Mouse (Mus musculus) neural tube, embryonic 12.5 days (tissue): ENCODE results near the gene Dnajc4. TPM values are rescaled to one million over a fixed set of nuclear protein-coding genes. Genes with fewer than 3 reads are reported as not detected.
"Not testable (repeated sequence)": the region's sequence is repeated elsewhere in the genome, so short reads cannot be mapped to it uniquely, and the experiment has no call there.

Experiments
- ATAC-seq: fragments of 200-750 bp; cut with Nextera tagmentation; 2 replicates; pipeline ENCODE4 v1.8.0; 2017; ENCODE audit warnings: low read depth, mild to moderate bottlenecking, moderate TSS enrichment, moderate library complexity; ENCODE audit not compliant: low FRiP score
- H3K27ac ChIP-seq: fragments of 300-500 bp; sonication (generic); 2 replicates; pipeline ENCODE4 v1.5.1; 2016
- H3K27me3 ChIP-seq: fragments of 300-500 bp; sonication (generic); replicated peaks from 2 replicates; pipeline ENCODE4 v1.6.1; 2016; ENCODE audit warnings: mild to moderate bottlenecking
- H3K36me3 ChIP-seq: fragments of 300-500 bp; sonication (generic); 2 replicates; pipeline ENCODE4 v1.6.1; 2016; ENCODE audit warnings: mild to moderate bottlenecking
- H3K4me1 ChIP-seq: fragments of 300-500 bp; sonication (generic); 2 replicates; pipeline ENCODE4 v1.6.1; 2016
- H3K4me2 ChIP-seq: fragments of 300-500 bp; sonication (generic); replicated peaks from 2 replicates; pipeline ENCODE4 v1.6.1; 2016; ENCODE audit warnings: mild to moderate bottlenecking
- H3K4me3 ChIP-seq: fragments of 300-500 bp; sonication (generic); 2 replicates; pipeline ENCODE4 v1.5.1; 2016
- H3K9ac ChIP-seq: fragments of 300-500 bp; sonication (generic); 2 replicates; pipeline ENCODE4 v1.6.1; 2016; ENCODE audit warnings: mild to moderate bottlenecking
- H3K9me3 ChIP-seq: fragments of 300-500 bp; sonication (generic); 2 replicates; pipeline ENCODE4 v1.6.1; 2016; ENCODE audit warnings: mild to moderate bottlenecking
- WGBS: fragments of 180-500 bp; shearing (Covaris S2); methylation state at CpG from one replicate; pipeline ENCODE4 v1.1.7; 2016; 5-methylcytosine and 5-hydroxymethylcytosine counted together
- polyA plus RNA-seq: library from polyadenylated mRNA; unstranded; fragments of >200 nt; fragmentation: Nextera tagmentation; extraction: Ambion mirVana; gene quantifications from 2 replicates; pipeline ENCODE4 v1.2.1, GENCODE M21; 2016

Gene Dnajc4
- polyA plus RNA-seq, 1 experiment from 2014 or later, result 22.0 TPM

- WGBS, result 92% methylated on average over 6 of the region's 6 CpGs
- not testable (repeated sequence) for H3K27ac ChIP-seq, H3K4me2 ChIP-seq, ATAC-seq, H3K9me3 ChIP-seq, H3K27me3 ChIP-seq, H3K9ac ChIP-seq, H3K4me3 ChIP-seq, H3K36me3 ChIP-seq
- H3K4me1 ChIP-seq, result peaks cover 49% of the 10 kb centered on the region
These were observed 1.2 kb downstream of the Dnajc4 start for GRCm38 (mm10) chr19:6991166-6991565.

GRCm38 (mm10) chr19:6990712-6991111 is 1.7 kb downstream of the Dnajc4 start:
- Histone ChIP-seq H3K27me3 (no peaks in the 10 kb centered on the region), H3K4me2 (no peak overlapping the region), H3K4me3 (no peak overlapping the region), H3K9ac (no peak overlapping the region), H3K9me3 (no peaks in the 10 kb centered on the region), H3K27ac (no peak overlapping the region), H3K4me1 (peaks cover 51% of the 10 kb centered on the region), H3K36me3 (no peaks in the 10 kb centered on the region)
- WGBS, result 93% methylated on average over 6 of the region's 6 CpGs
- no peak for ATAC-seq

- Histone ChIP-seq H3K4me1 (peaks cover 40% of the 10 kb centered on the region), H3K9ac (no peak overlapping the region), H3K4me3 (no peak overlapping the region), H3K27ac (no peak overlapping the region), H3K36me3 (peaks cover 10% of the 10 kb centered on the region), H3K4me2 (no peak overlapping the region), H3K27me3 (no peaks in the 10 kb centered on the region), H3K9me3 (no peaks in the 10 kb centered on the region)
- 89% methylated on average over 8 of the region's 8 CpGs for WGBS
- no peak for ATAC-seq
These were observed 3.1 kb downstream of the Dnajc4 start for GRCm38 (mm10) chr19:6989251-6989650.

GRCm38 (mm10) chr19:6987904-6988285 is 4.5 kb downstream of the Dnajc4 start:
- no peak for ATAC-seq
- H3K4me2 ChIP-seq, result peak overlapping the region; percentile 97
- WGBS, result 5% methylated on average over 8 of the region's 8 CpGs

GRCm38 (mm10) chr19:6987061-6987903 is 5.1 kb downstream of the Dnajc4 start, which contains the start of gene Vegfb:
Vegfb (minus strand) TSS chr19:6987651.
- Histone ChIP-seq H3K36me3 (peaks cover 24% of the 10 kb centered on the region), H3K27me3 (no peaks in the 10 kb centered on the region), H3K4me2 (peak within 1 kb of the TSS; percentile 97), H3K9me3 (no peaks in the 10 kb centered on the region), H3K4me3 (peak within 1 kb of the TSS; percentile 83), H3K9ac (peak within 1 kb of the TSS; percentile 93), H3K4me1 (peaks cover 30% of the 10 kb centered on the region), H3K27ac (peak within 1 kb of the TSS; percentile 46; the same call in 1 of the 2 replicates)
- 1% methylated on average over 82 of the region's 85 CpGs for WGBS
- ATAC-seq, result peak; percentile 54

More at GRCm38 (mm10) chr19:6987904-6988285, 4.5 kb downstream of the Dnajc4 start:
- Histone ChIP-seq H3K4me1 (peaks cover 32% of the 10 kb centered on the region), H3K9ac (peak overlapping the region; percentile 93), H3K36me3 (peaks cover 18% of the 10 kb centered on the region), H3K4me3 (peak overlapping the region; percentile 83), H3K9me3 (no peaks in the 10 kb centered on the region), H3K27ac (no peak overlapping the region), H3K27me3 (no peaks in the 10 kb centered on the region)

- H3K9me3 ChIP-seq, result no peaks in the 10 kb centered on the region
- ATAC-seq, result no peak
- H3K9ac ChIP-seq, result 0 out of 2 replicates have a peak overlapping the region, but pooled peaks have one; percentile 93
- peak overlapping the region; percentile 97 for H3K4me2 ChIP-seq
- H3K27me3 ChIP-seq, result no peaks in the 10 kb centered on the region
- H3K27ac ChIP-seq, result no peak overlapping the region
- 85% methylated on average over 10 of the region's 10 CpGs for WGBS
- H3K4me3 ChIP-seq, result peak overlapping the region; percentile 83
- H3K36me3 ChIP-seq, result peaks cover 25% of the 10 kb centered on the region
- H3K4me1 ChIP-seq, result peaks cover 26% of the 10 kb centered on the region
These were observed 6.2 kb downstream of the Dnajc4 start for GRCm38 (mm10) chr19:6985951-6986708.

GRCm38 (mm10) chr19:6985300-6985699 is 7.1 kb downstream of the Dnajc4 start:
- WGBS, result 81% methylated on average over 19 of the region's 19 CpGs
- Histone ChIP-seq H3K4me1 (peaks cover 31% of the 10 kb centered on the region), H3K36me3 (peaks cover 25% of the 10 kb centered on the region), H3K4me3 (no peak overlapping the region), H3K27ac (no peak overlapping the region), H3K9ac (no peak overlapping the region), H3K9me3 (no peaks in the 10 kb centered on the region), H3K27me3 (no peaks in the 10 kb centered on the region), H3K4me2 (no peak overlapping the region)
- no peak for ATAC-seq

- WGBS, result 49% methylated on average over 5 of the region's 5 CpGs
- ATAC-seq, result no peak
- Histone ChIP-seq H3K27me3 (no peaks in the 10 kb centered on the region), H3K4me3 (no peak overlapping the region), H3K9ac (no peak overlapping the region), H3K9me3 (no peaks in the 10 kb centered on the region), H3K4me1 (peaks cover 42% of the 10 kb centered on the region), H3K27ac (no peak overlapping the region), H3K4me2 (no peak overlapping the region), H3K36me3 (peaks cover 25% of the 10 kb centered on the region)
These were observed 8.8 kb downstream of the Dnajc4 start for GRCm38 (mm10) chr19:6983621-6984020.

GRCm38 (mm10) chr19:6981465-6981864 is 10.9 kb downstream of the Dnajc4 start:
- Histone ChIP-seq H3K27ac (no peak overlapping the region), H3K9ac (no peak overlapping the region), H3K4me3 (no peak overlapping the region), H3K4me2 (peak overlapping the region; percentile 77), H3K27me3 (no peaks in the 10 kb centered on the region), H3K9me3 (no peaks in the 10 kb centered on the region), H3K4me1 (peaks cover 44% of the 10 kb centered on the region), H3K36me3 (peaks cover 44% of the 10 kb centered on the region)
- no peak for ATAC-seq
- WGBS, result 90% methylated on average over 4 of the region's 4 CpGs

GRCm38 (mm10) chr19:6980381-6981093 is 11.8 kb downstream of the Dnajc4 start, which contains the start of gene Fkbp2:
Fkbp2 (minus strand) TSS chr19:6980501.
- peak; percentile 85 for ATAC-seq
- Histone ChIP-seq H3K36me3 (peaks cover 44% of the 10 kb centered on the region), H3K4me1 (peaks cover 47% of the 10 kb centered on the region), H3K4me2 (peak within 1 kb of the TSS; percentile 77), H3K9me3 (no peaks in the 10 kb centered on the region), H3K27ac (peak within 1 kb of the TSS; percentile 75), H3K9ac (peak within 1 kb of the TSS; percentile 81), H3K27me3 (no peaks in the 10 kb centered on the region), H3K4me3 (peak within 1 kb of the TSS; percentile 69)
- 1% methylated on average over 38 of the region's 38 CpGs for WGBS

GRCm38 (mm10) chr19:6979486-6980380 is 12.6 kb downstream of the Dnajc4 start:
- H3K36me3 ChIP-seq, result peaks cover 37% of the 10 kb centered on the region
- ATAC-seq, result peak; percentile 83
- H3K4me1 ChIP-seq, result peaks cover 47% of the 10 kb centered on the region
- WGBS, result under 1% methylated on average over 59 of the region's 59 CpGs
- peak overlapping the region; percentile 69 for H3K4me3 ChIP-seq
- H3K9ac ChIP-seq, result peak overlapping the region; percentile 81
- H3K9me3 ChIP-seq, result no peaks in the 10 kb centered on the region
- peak overlapping the region; percentile 77 for H3K4me2 ChIP-seq
- peak overlapping the region; percentile 75 for H3K27ac ChIP-seq
- no peaks in the 10 kb centered on the region for H3K27me3 ChIP-seq
